In the genomic region with DNA sequence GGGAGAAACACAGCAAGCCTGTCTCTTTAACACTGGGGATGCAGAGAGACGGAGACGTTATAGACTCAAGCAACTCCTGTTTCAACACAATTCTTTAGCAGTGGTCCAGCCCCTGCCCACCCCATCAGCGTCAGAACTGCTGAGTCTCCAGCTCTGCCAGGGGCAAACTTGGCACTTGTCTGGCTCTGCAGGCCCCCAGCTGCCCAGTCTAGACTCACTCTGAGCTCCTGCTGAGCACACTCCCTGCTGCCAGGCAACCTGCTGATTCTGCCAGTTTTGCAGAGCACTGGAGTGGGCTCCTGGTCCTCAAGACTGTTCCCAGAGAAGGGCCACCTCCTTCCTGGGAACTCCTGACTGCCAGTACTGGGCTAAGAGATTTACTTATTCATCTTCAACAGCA, we compare ENCODE assay signal across 23 mouse cellular contexts.
DNase-seq lines count a peak whose midpoint lies in the region; ATAC-seq and TF ChIP-seq lines count a peak whose summit lies in the region.
"Had no signal": no experiment of that assay in that cellular context is flagged by ENCODE, and none has a peak within 500 bp of the region (broad histone marks: within the 10 kb centered on the region; RNA-seq: fewer than 3 reads in every experiment).

No protein-coding gene starts in this region.

- no peaks in the 10 kb centered on the region for H3K36me3 ChIP-seq in heart, embryonic 10.5 days
- no peaks in the 10 kb centered on the region for H3K36me3 ChIP-seq in forebrain, postnatal 0 days (ENCODE audit: insufficient read depth)
- H3K36me3 ChIP-seq: embryonic facial prominence, embryonic 12.5 days; heart, embryonic 15.5 days; limb, embryonic 13.5 days; liver, embryonic 13.5 days; neural tube, embryonic 12.5 days; stomach, embryonic 15.5 days had no signal

- ATAC-seq in forebrain, postnatal 0 days: peak; percentile 69
- ATAC-seq: intestine, embryonic 16.5 days had no signal

- intact Hi-C loops in left cerebral cortex, postnatal 14 days (cut with DNase I): no loop called here
- intact Hi-C loops in left cerebral cortex, postnatal 36 days (cut with DNase I): no loop called here

- no peak for TF ChIP-seq CTCF in brain, embryonic 14.5 days (IDR thresholded peaks at IDR 0.05; ENCODE audit: borderline replicate concordance, extremely low read depth, insufficient read depth, insufficient read length)
- TF ChIP-seq CTCF in forebrain, postnatal 0 days (IDR thresholded peaks at IDR 0.05; ENCODE audit: low read depth): no peak

- peaks cover 22% of the 10 kb centered on the region; the same call in 1 of the 2 replicates for H3K4me1 ChIP-seq in heart, embryonic 10.5 days
- H3K4me1 ChIP-seq in forebrain, postnatal 0 days (ENCODE audit: insufficient read depth): no peaks in the 10 kb centered on the region
- H3K4me1 ChIP-seq: heart, embryonic 15.5 days; limb, embryonic 13.5 days; liver, embryonic 13.5 days; stomach, embryonic 15.5 days had no signal

- TF ChIP-seq POLR2A in brain, embryonic 14.5 days (IDR thresholded peaks at IDR 0.05; ENCODE audit: borderline replicate concordance, extremely low read depth, insufficient read depth, insufficient read length, poor library complexity, severe bottlenecking): no peak

- no peak overlapping the region for H3K27ac ChIP-seq in heart, embryonic 10.5 days
- H3K27ac ChIP-seq in forebrain, postnatal 0 days (ENCODE audit: low read depth, low read length): no peak overlapping the region
- H3K27ac ChIP-seq: embryonic facial prominence, embryonic 12.5 days; heart, adult 2 months; heart, embryonic 15.5 days; limb, embryonic 13.5 days; liver, embryonic 13.5 days; neural tube, embryonic 12.5 days; stomach, embryonic 15.5 days had no signal

- no peak overlapping the region for H3K9ac ChIP-seq in forebrain, postnatal 0 days
- H3K9ac ChIP-seq: embryonic facial prominence, embryonic 12.5 days; heart, embryonic 15.5 days; limb, embryonic 13.5 days; liver, embryonic 13.5 days; lung, embryonic 14.5 days; neural tube, embryonic 12.5 days; stomach, embryonic 15.5 days had no signal

- WGBS in heart, embryonic 10.5 days: 48% methylated on average over 3 of the region's 3 CpGs
- WGBS in forebrain, postnatal 0 days: 19% methylated on average over 3 of the region's 3 CpGs

- DNase-seq in heart, adult 11 months: peak; percentile 77
- no peak for DNase-seq in heart, embryonic 10.5 days (ENCODE audit: low spot score)
- DNase-seq in left cerebral cortex, postnatal 14 days (ENCODE audit: low spot score in 2 of 2): peak; percentile 31 to 39
- DNase-seq in left cerebral cortex, postnatal 36 days (ENCODE audit: low spot score in 2 of 2): no peak
- DNase-seq in brain, embryonic 14.5 days (ENCODE audit: low read depth): peak; percentile 63
- peak; percentile 61 for DNase-seq in forebrain, postnatal 0 days
- no peak for DNase-seq in testis, postnatal 14 days (ENCODE audit: low spot score)
- DNase-seq: cerebellum, adult 9-10 months; gastrocnemius, postnatal 14 days; heart, adult 2 months; heart, postnatal 4 days; liver, embryonic 13.5 days; lung, embryonic 14.5 days; lung, postnatal 36 days; right cerebral cortex, postnatal 25 days; thymus, adult 2 months had no signal

- H3K4me3 ChIP-seq in heart, embryonic 10.5 days: no peak overlapping the region
- H3K4me3 ChIP-seq in forebrain, postnatal 0 days (ENCODE audit: low read depth, low read length): no peak overlapping the region
- H3K4me3 ChIP-seq: embryonic facial prominence, embryonic 12.5 days; erythroblast, embryonic 14.5 days; heart, adult 2 months; heart, embryonic 15.5 days; limb, embryonic 13.5 days; liver, embryonic 13.5 days; neural tube, embryonic 12.5 days; stomach, embryonic 15.5 days had no signal

- peaks cover 33% of the 10 kb centered on the region for H3K27me3 ChIP-seq in heart, embryonic 10.5 days (ENCODE audit: insufficient read depth, poor library complexity, severe bottlenecking)
- H3K27me3 ChIP-seq in forebrain, postnatal 0 days (ENCODE audit: insufficient read depth, low read length): no peaks in the 10 kb centered on the region
- H3K27me3 ChIP-seq: embryonic facial prominence, embryonic 12.5 days; liver, embryonic 13.5 days; neural tube, embryonic 12.5 days; stomach, embryonic 15.5 days had no signal

- H3K9me3 ChIP-seq in heart, embryonic 10.5 days: no peaks in the 10 kb centered on the region
- H3K9me3 ChIP-seq in forebrain, postnatal 0 days (ENCODE audit: low read length): no peaks in the 10 kb centered on the region
- H3K9me3 ChIP-seq: embryonic facial prominence, embryonic 12.5 days; heart, embryonic 15.5 days; limb, embryonic 13.5 days; liver, embryonic 13.5 days; neural tube, embryonic 12.5 days; stomach, embryonic 15.5 days had no signal

- H3K4me2 ChIP-seq in forebrain, postnatal 0 days (ENCODE audit: low read depth): no peak overlapping the region
- H3K4me2 ChIP-seq: embryonic facial prominence, embryonic 12.5 days; heart, embryonic 15.5 days; limb, embryonic 13.5 days; liver, embryonic 13.5 days; lung, embryonic 14.5 days; neural tube, embryonic 12.5 days; stomach, embryonic 15.5 days had no signal

Comparison
In these comparisons a context has a peak if more than half of its experiments do, and no peak if none do; other contexts are left out.
1. DNase-seq: peak in heart, adult 11 months (single experiment), left cerebral cortex, postnatal 14 days (2 of 2), brain, embryonic 14.5 days (single experiment) and forebrain, postnatal 0 days (single experiment); none in heart, embryonic 10.5 days (single experiment), left cerebral cortex, postnatal 36 days (0 of 2) and testis, postnatal 14 days (single experiment).